Mouse (Mus musculus) layer of hippocampus, postnatal 14 days (tissue): ENCODE data around the gene Hfe. TPM values are rescaled to one million over a fixed set of nuclear protein-coding genes. Genes with fewer than 3 reads are reported as not detected.
"Not testable (repeated sequence)": the region's sequence is repeated elsewhere in the genome, so short reads cannot be mapped to it uniquely, and the experiment has no call there.

Experiments
- DNase-seq, 2 experiments: peaks; one replicate each; pipeline ENCODE4 v3.0.0; 2021 to 2022; ENCODE audit warnings: low spot score in 2 of 2, mixed read lengths in 1 of 2
- microRNA-seq, 2 experiments: library from miRNA; unstranded; fragments of <30 nt; microRNA quantifications; one replicate each; pipeline ENCODE4 v1.2.0; 2021
- total RNA-seq, 2 experiments: library from RNA; stranded (reverse); gene quantifications; 2 replicates each; pipeline ENCODE4 v1.2.3; 2021

Hfe gene
- total RNA-seq, 2 experiments from 2014 or later = 3.4 to 5.4 TPM

DNA sequence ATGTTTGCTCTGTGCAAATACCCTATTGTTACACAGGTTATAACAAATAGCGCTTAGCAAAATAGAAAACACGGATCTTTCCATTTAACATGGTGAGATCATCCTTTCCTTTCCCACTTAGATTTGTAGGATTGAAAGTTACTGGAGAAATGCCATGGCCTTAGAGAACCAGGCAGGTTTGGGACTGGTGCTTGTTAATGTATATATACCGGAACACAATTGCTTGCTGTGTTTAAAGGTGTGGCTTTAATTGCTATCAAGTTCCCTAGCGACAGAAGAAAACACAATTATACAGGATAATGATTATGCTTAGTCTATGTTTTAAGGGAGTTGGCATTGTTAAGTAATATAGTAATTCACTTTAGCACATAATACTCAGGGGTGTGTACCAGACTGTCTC is 23.5 kb downstream of the Hfe start:
- DNase-seq = no peak

DNA sequence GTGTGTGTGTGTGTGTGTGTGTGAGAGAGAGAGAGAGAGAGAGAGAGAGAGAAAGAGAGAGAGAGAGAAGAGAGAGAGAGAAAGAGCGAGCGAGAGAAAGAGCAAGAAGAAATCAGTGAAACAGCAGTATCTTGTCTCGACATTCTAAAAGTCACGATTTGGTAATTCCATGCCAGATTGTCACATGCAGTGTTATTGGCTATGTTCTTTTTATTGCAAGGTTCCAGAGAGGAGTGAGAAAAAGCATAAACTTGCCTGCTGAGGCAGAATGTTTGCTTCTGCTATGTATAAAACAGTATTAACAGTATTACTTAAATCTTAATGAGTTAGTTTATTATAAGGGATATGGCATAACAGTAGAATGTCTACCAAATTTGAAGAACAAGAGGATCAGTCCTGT is 24.7 kb downstream of the Hfe start:
- no peak for DNase-seq

DNA sequence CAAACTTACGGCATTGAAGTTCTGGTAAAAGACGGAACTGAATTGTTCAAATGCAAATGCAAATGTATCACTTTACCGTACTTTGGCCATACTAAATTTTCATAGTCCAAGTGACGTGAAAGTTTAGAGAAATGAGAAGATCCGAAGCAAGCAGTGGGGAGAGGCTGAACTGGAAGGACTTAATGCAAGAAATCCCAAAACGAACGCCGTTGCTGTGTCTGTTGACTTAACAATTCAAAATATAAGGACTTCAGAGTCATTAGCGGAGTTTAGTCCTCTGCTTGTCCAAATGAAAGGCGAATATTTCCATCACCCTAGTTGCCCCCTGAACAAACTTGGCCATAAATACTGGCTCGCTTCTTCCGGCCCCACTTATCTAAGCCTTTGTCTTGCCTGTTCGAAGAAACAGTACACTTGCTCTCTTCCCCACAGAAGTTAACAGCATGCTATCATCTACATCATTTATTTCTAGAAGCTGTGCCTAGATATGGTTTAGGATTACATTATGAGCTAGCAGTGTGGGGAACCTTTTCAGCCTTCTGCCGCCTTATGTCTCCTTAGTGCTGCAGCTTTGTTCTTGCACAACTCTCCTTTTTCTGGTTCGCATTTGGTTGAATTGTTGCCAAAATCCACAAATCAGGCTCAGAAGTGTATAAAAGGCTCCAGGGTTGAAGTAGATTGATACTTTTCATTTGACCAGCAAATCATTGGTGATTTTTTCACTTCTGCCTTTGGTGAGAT is 25.4 kb downstream of the Hfe start:
- peak in 1 of 2 experiments; percentile 37 for DNase-seq

DNA sequence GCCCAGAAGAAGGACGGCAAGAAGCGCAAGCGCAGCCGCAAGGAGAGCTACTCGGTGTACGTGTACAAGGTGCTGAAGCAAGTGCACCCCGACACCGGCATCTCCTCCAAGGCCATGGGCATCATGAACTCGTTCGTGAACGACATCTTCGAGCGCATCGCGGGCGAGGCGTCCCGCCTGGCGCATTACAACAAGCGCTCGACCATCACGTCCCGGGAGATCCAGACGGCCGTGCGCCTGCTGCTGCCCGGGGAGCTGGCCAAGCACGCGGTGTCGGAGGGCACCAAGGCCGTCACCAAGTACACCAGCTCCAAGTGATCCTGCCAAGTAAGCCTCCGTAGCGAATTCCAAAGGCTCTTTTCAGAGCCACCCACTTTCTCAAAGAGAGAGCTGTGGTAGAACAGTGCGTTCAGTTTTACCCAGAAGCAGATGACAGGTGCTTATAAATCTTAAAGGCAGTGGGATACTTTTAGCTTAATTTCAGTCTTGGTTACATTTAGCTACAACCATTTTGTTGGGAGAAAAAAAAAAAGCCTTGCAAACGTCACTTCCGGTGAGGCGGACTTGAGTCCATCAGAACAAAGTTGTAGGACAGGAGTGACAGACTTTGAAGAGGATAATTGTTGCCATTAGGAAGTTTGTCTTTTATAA is 26.2 kb downstream of the Hfe start:
- peak; percentile 47 to 70 for DNase-seq

DNA sequence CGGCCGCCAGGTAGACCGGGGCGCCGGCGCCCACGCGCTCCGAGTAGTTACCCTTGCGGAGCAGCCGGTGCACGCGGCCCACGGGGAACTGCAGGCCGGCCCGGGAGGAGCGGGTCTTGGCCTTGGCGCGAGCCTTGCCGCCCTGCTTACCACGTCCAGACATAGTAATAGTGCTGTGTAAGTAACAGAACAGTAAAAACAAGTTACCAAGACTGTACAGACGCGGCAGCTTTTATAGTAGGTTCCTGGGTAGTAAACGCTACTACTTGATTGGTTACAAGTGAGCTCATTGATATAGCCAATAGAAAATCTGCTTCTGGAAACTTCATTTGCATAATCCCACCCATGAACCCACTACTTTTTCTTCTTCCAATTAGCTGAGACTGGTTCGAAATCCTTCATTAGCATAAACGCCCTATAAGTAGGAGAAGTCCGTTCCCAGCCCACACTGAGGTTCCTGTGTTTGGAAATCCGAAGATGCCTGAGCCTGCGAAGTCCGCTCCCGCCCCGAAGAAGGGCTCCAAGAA is 26.8 kb downstream of the Hfe start, which contains the start of the genes Hist1h2ac and Hist1h2bc:
Gene Hist1h2ac, minus strand, starts transcription at position 194 of the 527 bp plus-strand sequence.
Gene Hist1h2bc, plus strand, starts transcription at position 445 of the 527 bp plus-strand sequence.
- peak; percentile 81 to 96 for DNase-seq

DNA sequence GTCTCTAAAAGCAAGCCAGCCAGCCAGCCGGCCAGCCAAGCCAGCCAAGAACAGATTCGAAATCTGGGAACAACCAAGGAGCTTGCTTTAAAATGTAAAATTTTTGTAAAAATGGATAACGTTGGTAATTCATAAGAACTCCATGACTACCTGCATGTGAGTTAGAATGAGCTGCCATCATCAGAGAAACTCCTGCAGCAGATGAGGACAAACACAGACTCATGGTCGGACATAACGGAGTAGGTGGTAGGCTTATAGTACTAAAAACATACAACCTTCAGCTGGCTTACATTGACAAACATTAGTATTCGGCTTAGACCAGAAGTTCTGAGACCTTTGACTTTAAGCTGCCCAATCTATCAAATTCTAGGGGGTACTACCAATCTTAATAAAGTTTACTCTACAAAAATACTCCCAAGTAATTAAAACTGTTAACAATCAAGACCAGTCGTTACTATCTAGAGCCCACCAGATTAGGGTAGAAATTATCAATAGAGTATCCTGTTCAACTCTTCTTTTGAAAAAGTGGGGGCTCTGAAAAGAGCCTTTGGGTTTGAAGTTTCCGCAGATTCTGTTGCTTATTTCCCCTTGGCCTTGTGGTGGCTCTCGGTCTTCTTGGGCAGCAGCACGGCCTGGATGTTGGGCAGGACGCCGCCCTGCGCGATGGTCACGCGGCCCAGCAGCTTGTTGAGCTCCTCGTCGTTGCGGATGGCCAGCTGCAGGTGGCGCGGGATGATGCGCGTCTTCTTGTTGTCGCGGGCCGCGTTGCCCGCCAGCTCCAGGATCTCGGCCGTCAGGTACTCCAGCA is 27.5 kb downstream of the Hfe start:
- not testable (repeated sequence) for DNase-seq

DNA sequence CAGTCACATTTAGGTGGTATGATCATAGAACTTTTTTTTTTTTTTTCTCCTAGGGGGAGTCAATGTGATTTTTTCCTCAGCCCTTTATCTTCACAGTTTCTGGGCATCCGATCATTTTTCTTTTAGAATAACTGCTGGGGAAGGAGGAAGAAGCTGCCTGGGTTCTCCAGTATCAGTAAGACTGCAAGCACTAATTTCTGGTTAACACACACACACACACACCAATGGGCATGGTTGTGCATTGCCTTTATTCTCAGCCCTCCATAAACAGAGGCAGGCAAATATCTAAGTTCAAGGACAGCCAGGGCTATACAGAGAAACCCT is 28.1 kb downstream of the Hfe start:
- DNase-seq = no peak

DNA sequence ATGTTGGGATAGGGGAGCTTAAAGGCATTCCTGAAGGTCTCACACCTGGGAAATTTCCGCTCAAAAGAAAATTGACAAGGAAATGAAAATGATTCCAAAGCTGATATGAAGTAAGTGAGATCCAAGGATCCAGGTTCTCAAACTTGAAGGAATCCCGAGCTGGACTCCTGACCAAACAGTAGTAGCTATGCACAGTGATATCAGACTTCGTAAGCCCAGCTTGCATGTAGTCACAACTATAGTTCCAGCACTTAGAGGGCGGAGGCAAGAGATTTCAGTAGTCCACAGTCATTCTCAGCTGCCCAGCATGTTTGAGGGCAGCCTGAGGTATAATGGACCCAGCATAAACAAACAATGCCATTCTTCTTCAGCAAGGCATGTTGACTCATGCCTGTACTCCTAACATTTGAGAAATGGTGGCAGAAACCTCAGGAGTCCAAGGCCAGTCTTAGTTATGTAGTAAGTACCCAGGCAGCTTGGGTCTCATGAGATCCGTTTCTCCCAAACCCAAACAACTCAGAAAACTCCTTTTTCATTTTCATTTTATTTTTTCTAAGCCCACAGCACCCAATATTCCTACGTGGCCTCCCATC is 28.6 kb downstream of the Hfe start:
- DNase-seq = no peak

DNA sequence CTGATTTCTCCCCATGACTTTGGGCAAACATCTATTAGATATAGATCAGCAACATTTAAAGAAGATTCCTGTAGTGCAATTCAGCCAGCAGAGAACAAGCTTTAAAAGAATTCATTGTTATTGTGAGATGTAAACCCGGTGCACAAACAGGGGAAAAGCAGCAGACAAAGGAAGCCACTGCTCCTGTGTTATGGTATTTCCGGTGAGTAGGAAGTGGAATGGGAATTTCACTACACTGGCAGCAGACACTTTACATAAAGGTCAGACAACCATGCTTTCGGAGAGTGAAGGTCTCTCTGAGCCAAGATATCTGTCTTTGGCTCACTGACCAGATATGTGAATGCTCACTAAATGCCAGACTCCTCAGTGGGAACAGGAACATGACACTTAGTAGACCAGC is 48.1 kb downstream of the Hfe start:
- DNase-seq = no peak

DNA sequence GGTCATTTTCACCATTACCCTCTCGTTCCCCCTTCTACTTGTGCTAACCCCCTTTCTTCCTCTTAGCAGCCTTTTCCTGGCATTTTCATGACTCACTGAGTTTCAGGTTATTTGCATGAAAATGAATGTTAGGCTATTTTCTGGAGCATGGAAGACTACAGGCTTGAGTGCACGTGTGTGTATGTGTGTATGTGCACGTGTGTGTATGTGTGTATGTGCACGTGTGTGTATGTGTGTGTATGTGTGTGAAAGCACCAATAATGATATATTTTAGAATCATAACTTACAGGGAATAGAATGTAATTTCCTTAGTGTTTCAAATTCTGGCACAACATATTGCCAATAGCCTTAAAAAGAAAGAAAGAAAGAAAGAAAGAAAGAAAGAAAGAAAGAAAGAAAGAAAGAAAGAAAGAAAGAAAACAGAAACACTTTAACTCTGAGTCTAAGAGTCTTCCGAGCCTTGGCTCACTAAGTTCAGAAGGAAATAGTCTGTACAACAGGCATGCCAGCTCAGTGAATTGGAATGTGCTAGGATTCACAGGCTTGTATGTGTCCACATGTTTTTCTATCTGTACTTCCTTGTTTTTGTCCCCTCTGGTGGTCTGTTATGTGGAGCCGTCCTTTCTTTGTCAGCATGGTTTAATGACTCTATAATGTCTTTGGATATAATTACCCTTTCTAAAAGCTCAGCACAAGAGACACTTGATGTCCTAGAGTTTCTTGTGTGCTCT is 50.9 kb downstream of the Hfe start:
- DNase-seq = no peak

Small RNAs within 50 kb of the gene (microRNA-seq; reads per million reads assigned to microRNA genes)
- gene Gm44314 (0 reads per million in 2 experiments), gene Gm44350 (0 reads per million in 2 experiments), gene Gm44484 (0 reads per million in 2 experiments)

Other genes with a start within 250 kb of the Hfe start
- not detected for gene Btn1a1, start 245.0 kb downstream of the Hfe start, total RNA-seq
- gene Btn2a2, start 222.0 kb downstream of the Hfe start, total RNA-seq = 1 to 10 TPM in 1 of 2 experiments, under 1 TPM in 1; 0.58 to 1.0 TPM
- 100 to 1,000 TPM; 253 to 315 TPM for gene Hist1h4h, start 179.8 kb downstream of the Hfe start, total RNA-seq
- 10 to 100 TPM; 23.4 to 33.5 TPM for gene Hist1h2af, start 176.9 kb downstream of the Hfe start, total RNA-seq
- 10 to 100 TPM in 1 of 2 experiments, 1 to 10 TPM in 1; 3.7 to 12.5 TPM for gene Hist1h3g, start 175.4 kb downstream of the Hfe start, total RNA-seq
- gene Hist1h2bh, start 167.5 kb downstream of the Hfe start, total RNA-seq = 1 to 10 TPM; 1.2 to 1.9 TPM
- 10 to 100 TPM; 19.7 to 24.2 TPM for gene Hist1h3f, start 166.8 kb downstream of the Hfe start, total RNA-seq
- gene Hist1h4f, start 159.2 kb downstream of the Hfe start, total RNA-seq = 100 to 1,000 TPM; 122 to 142 TPM
- gene Hist1h1d, start 157.6 kb downstream of the Hfe start, total RNA-seq = 1 to 10 TPM; 4.6 to 4.8 TPM
- gene Hist1h3e, start 148.5 kb downstream of the Hfe start, total RNA-seq = 10 to 100 TPM; 60.0 to 69.0 TPM
- gene Hist1h2ae, start 139.6 kb downstream of the Hfe start, total RNA-seq = 10 to 100 TPM; 10.3 TPM
- 10 to 100 TPM; 93.3 to 96.2 TPM for gene Hist1h2bg, start 139.5 kb downstream of the Hfe start, total RNA-seq
- gene Hist1h2bf, start 136.7 kb downstream of the Hfe start, total RNA-seq = 10 to 100 TPM; 32.6 to 42.1 TPM
- gene Hist1h2ad, start 136.5 kb downstream of the Hfe start, total RNA-seq = 1 to 10 TPM; 1.1 to 9.9 TPM
- gene Hist1h3d, start 135.1 kb downstream of the Hfe start, total RNA-seq = 10 to 100 TPM; 11.1 to 12.1 TPM
- gene Hist1h4d, start 129.3 kb downstream of the Hfe start, total RNA-seq = 100 to 1,000 TPM; 128 to 149 TPM
- 1 to 10 TPM; 6.8 to 8.7 TPM for gene Hist1h2be, start 89.7 kb downstream of the Hfe start, total RNA-seq
- 10 to 100 TPM; 63.5 to 74.1 TPM for gene Hist1h1e, start 88.3 kb downstream of the Hfe start, total RNA-seq
- 1 to 10 TPM; 2.9 TPM for gene Hist1h2ac, start 26.9 kb downstream of the Hfe start, total RNA-seq
- 10 to 100 TPM; 37.1 to 42.7 TPM for gene Hist1h2bc, start 26.7 kb downstream of the Hfe start, total RNA-seq
- gene Hist1h1t, start 15.0 kb downstream of the Hfe start, total RNA-seq = not detected
- 100 to 1,000 TPM in 1 of 2 experiments, 10 to 100 TPM in 1; 94.6 to 106 TPM for gene Hist1h4c, start 12.4 kb downstream of the Hfe start, total RNA-seq
- 10 to 100 TPM; 64.6 to 74.5 TPM for gene Hist1h1c, start 28.0 kb upstream of the Hfe start, total RNA-seq
- gene Hist1h3c, start 34.7 kb upstream of the Hfe start, total RNA-seq = 10 to 100 TPM; 11.9 to 12.2 TPM
- 10 to 100 TPM; 19.6 to 29.4 TPM for gene Hist1h2bb, start 35.9 kb upstream of the Hfe start, total RNA-seq
- gene Hist1h2ab, start 40.3 kb upstream of the Hfe start, total RNA-seq = 10 to 100 TPM; 27.5 to 46.6 TPM
- 10 to 100 TPM; 26.7 to 45.4 TPM for gene Hist1h3b, start 41.4 kb upstream of the Hfe start, total RNA-seq
- 10 to 100 TPM; 57.3 to 79.4 TPM for gene Hist1h4b, start 46.2 kb upstream of the Hfe start, total RNA-seq
- gene Hist1h4a, start 50.4 kb upstream of the Hfe start, total RNA-seq = 10 to 100 TPM; 51.4 to 65.1 TPM
- 10 to 100 TPM; 29.8 to 47.4 TPM for gene Hist1h3a, start 51.5 kb upstream of the Hfe start, total RNA-seq
- 10 to 100 TPM; 22.8 to 32.9 TPM for gene Hist1h1a, start 52.8 kb upstream of the Hfe start, total RNA-seq
- gene Trim38, start 59.1 kb upstream of the Hfe start, total RNA-seq = not detected
- gene Slc17a2, start 96.1 kb upstream of the Hfe start, total RNA-seq = under 1 TPM; 0.10 to 0.18 TPM
- gene Slc17a3, start 128.6 kb upstream of the Hfe start, total RNA-seq = not detected
- gene Slc17a1, start 156.9 kb upstream of the Hfe start, total RNA-seq = not detected
- not detected for gene Slc17a4, start 204.2 kb upstream of the Hfe start, total RNA-seq
- not detected for gene Hist1h2ba, start 223.3 kb upstream of the Hfe start, total RNA-seq
- gene Hist1h2aa, start 223.6 kb upstream of the Hfe start, total RNA-seq = not detected